Mouse (Mus musculus) forebrain, embryonic 15.5 days (tissue): ENCODE measurements at regions not wholly inside any gene's neighbourhood (a gene's known extent, or its start where the extent isn't known, plus 50 kb on each side); places are given as distances from the start of the nearest gene placed in this dataset.

ENCODE experiments used
- ATAC-seq: fragments of 200-750 bp; cut with Nextera tagmentation; replicated peaks from 2 replicates; pipeline ENCODE4 v1.8.0; 2017; ENCODE audit warnings: mild to moderate bottlenecking, moderate TSS enrichment, moderate library complexity
- H3K27ac ChIP-seq: fragments of 300-500 bp; sonication (generic); replicated peaks from 2 replicates; pipeline ENCODE4 v1.5.1; 2015; ENCODE audit warnings: mild to moderate bottlenecking, inconsistent platforms
- H3K27me3 ChIP-seq: fragments of 300-500 bp; sonication (generic); 2 replicates; pipeline ENCODE4 v1.6.1; 2015; ENCODE audit warnings: inconsistent platforms
- H3K36me3 ChIP-seq: fragments of 300-500 bp; sonication (generic); 2 replicates; pipeline ENCODE4 v1.6.1; 2015; ENCODE audit warnings: mild to moderate bottlenecking, inconsistent platforms
- H3K4me1 ChIP-seq: fragments of 300-500 bp; sonication (generic); 2 replicates; pipeline ENCODE4 v1.6.1; 2015; ENCODE audit warnings: inconsistent platforms
- H3K4me2 ChIP-seq: fragments of 300-500 bp; sonication (generic); replicated peaks from 2 replicates; pipeline ENCODE4 v1.6.1; 2015; ENCODE audit warnings: mild to moderate bottlenecking, inconsistent platforms
- H3K4me3 ChIP-seq: fragments of 300-500 bp; sonication (generic); 2 replicates; pipeline ENCODE4 v1.5.1; 2015; ENCODE audit warnings: mild to moderate bottlenecking, inconsistent platforms
- H3K9ac ChIP-seq: fragments of 300-500 bp; sonication (generic); replicated peaks from 2 replicates; pipeline ENCODE4 v1.6.1; 2015; ENCODE audit warnings: mild to moderate bottlenecking, inconsistent platforms
- H3K9me3 ChIP-seq: fragments of 300-500 bp; sonication (generic); 2 replicates; pipeline ENCODE4 v1.6.1; 2016; ENCODE audit warnings: inconsistent platforms
- WGBS: fragments of 180-500 bp; shearing (Covaris S2); methylation state at CpG from one replicate; pipeline ENCODE4 v1.1.7; 2015; ENCODE audit warnings: mixed read lengths; 5-methylcytosine and 5-hydroxymethylcytosine counted together

GRCm38 (mm10) chr9:122064937-122065673 lies 52.0 kb upstream of the Snrk start:
- Histone ChIP-seq H3K9me3 (no peaks in the 10 kb centered on the region), H3K27me3 (no peaks in the 10 kb centered on the region), H3K4me2 (no peak overlapping the region), H3K4me3 (no peak overlapping the region), H3K36me3 (no peaks in the 10 kb centered on the region), H3K27ac (no peak overlapping the region; the same call in 1 of the 2 replicates), H3K4me1 (no peaks in the 10 kb centered on the region), H3K9ac (no peak overlapping the region)
- no peak for ATAC-seq
- 86% methylated on average over 13 of the region's 13 CpGs for WGBS

DNA sequence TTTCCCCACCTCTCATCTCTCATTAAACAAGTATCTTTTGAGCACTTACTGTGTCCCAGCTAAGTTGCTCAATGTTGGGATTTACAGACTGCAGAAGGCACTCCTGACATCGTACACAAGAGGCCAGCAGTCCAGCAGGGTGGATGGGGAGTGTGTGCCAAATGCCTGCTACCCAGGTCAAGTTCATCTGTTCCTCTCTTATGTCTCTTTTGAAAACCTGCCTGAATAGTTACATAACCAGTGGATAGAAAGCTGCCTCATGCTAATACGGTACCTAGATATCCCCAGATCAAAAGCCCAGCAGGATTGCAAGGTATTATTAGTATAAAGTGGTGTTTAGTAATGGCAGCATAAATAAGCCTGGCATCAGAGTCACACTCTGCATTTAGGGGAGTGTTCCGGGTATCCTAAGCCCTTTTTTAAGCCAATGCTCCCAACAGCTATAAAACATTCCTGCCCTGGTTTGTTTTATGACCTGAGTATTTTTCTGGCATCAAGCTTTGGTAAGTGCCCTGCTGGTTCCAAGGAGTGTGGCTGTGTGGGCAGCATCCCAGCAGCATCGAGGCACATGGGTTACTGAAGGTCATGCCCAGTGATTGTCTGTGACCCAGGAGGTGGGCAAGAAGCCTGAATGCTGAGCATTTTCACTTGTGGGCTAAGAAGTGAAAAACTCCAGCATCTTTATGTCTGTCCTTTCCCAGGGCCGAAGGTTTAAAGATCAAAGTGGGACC lies 59.1 kb upstream of the Pomgnt2 start:
- no peak overlapping the region for H3K27ac ChIP-seq
- no peak overlapping the region for H3K4me3 ChIP-seq
- no peak for ATAC-seq
- no peak overlapping the region for H3K4me2 ChIP-seq
- H3K36me3 ChIP-seq: no peaks in the 10 kb centered on the region
- H3K9me3 ChIP-seq: no peaks in the 10 kb centered on the region
- 72% methylated on average over 5 of the region's 5 CpGs for whole genome bisulfite sequencing
- H3K4me1 ChIP-seq: 0 out of 2 replicates have a peak, but pooled peaks cover 5% of the 10 kb centered on the region
- no peaks in the 10 kb centered on the region for H3K27me3 ChIP-seq
- no peak overlapping the region for H3K9ac ChIP-seq

DNA sequence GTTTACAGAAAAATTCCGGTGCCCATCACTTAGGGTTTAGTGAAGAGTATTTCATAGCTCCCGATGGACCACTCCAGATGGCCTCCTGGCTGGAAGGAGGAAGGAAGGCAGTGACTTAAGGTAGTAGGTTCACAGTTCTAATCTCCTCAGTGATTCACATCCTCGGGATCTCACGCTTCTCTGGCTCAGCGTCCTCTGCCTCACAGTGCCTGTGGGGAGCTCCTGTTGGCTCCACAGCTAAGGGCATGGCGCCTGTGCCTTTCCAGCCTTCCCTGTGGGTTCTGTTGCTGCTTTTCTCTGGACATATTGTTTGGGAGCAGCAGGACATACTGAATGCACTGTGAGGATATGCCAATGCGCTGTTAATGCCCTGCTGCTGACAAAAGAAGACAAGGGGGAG lies 54.8 kb upstream of the Pomgnt2 start:
- H3K27ac ChIP-seq: no peak overlapping the region
- H3K36me3 ChIP-seq: no peaks in the 10 kb centered on the region
- H3K27me3 ChIP-seq: no peaks in the 10 kb centered on the region
- H3K9ac ChIP-seq: no peak overlapping the region
- no peaks in the 10 kb centered on the region for H3K9me3 ChIP-seq
- no peak overlapping the region for H3K4me2 ChIP-seq
- H3K4me3 ChIP-seq: no peak overlapping the region
- 39% methylated on average over 7 of the region's 7 CpGs for WGBS
- peaks cover 13% of the 10 kb centered on the region for H3K4me1 ChIP-seq
- ATAC-seq: no peak

- Histone ChIP-seq H3K4me2 (no peak overlapping the region), H3K4me3 (no peak overlapping the region), H3K4me1 (peaks cover 13% of the 10 kb centered on the region), H3K36me3 (no peaks in the 10 kb centered on the region), H3K27me3 (no peaks in the 10 kb centered on the region), H3K9me3 (no peaks in the 10 kb centered on the region), H3K9ac (no peak overlapping the region), H3K27ac (no peak overlapping the region)
- ATAC-seq: no peak
- WGBS: 69% methylated on average over 6 of the region's 6 CpGs
Measured at GRCm38 (mm10) chr9:122051096-122051495, 54.2 kb upstream of the Pomgnt2 start.

DNA sequence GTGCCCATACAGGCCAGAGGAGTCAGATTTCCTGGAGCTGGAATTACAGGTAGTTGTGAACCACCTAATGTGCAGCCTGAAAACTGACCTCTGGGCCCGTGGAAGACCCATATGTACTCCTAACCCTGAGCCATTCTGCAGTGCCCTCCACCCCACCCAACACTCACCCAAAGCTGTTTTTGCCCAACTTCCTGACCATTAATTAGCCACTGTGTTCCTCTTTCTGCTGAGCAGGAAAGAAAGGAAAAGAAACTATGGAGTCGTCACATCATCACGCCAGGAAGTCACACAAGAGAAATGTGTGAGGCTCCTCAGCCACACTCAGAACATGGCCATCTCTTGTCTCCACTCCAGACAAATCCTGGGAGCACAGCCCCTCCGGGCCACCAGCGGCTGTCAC lies 52.1 kb upstream of the Pomgnt2 start:
- H3K27ac ChIP-seq: no peak overlapping the region
- H3K27me3 ChIP-seq: no peaks in the 10 kb centered on the region
- no peak overlapping the region for H3K4me3 ChIP-seq
- H3K9ac ChIP-seq: no peak overlapping the region
- H3K36me3 ChIP-seq: no peaks in the 10 kb centered on the region
- ATAC-seq: no peak
- H3K9me3 ChIP-seq: no peaks in the 10 kb centered on the region
- H3K4me2 ChIP-seq: no peak overlapping the region
- 73% methylated on average over 5 of the region's 5 CpGs for WGBS
- H3K4me1 ChIP-seq: peaks cover 13% of the 10 kb centered on the region

GRCm38 (mm10) chr9:122047962-122048625 lies 51.2 kb upstream of the Pomgnt2 start:
- peak; percentile 72 for ATAC-seq
- no peak overlapping the region for H3K4me3 ChIP-seq
- H3K27me3 ChIP-seq: no peaks in the 10 kb centered on the region
- WGBS: 49% methylated on average over 8 of the region's 8 CpGs
- H3K27ac ChIP-seq: peak overlapping the region; percentile 61
- no peaks in the 10 kb centered on the region for H3K9me3 ChIP-seq
- H3K9ac ChIP-seq: no peak overlapping the region
- H3K4me1 ChIP-seq: peaks cover 13% of the 10 kb centered on the region
- no peak overlapping the region for H3K4me2 ChIP-seq
- no peaks in the 10 kb centered on the region for H3K36me3 ChIP-seq
